Mouse (Mus musculus) intestine, postnatal 0 days (tissue): ENCODE results near the gene Cnga4. TPM values are rescaled to one million over a fixed set of nuclear protein-coding genes. Genes with fewer than 3 reads are reported as not detected.

Experiments used
- ATAC-seq: fragments of 200-750 bp; cut with Nextera tagmentation; 2 replicates; pipeline ENCODE4 v1.8.0; 2017; ENCODE audit warnings: mild to moderate bottlenecking, moderate TSS enrichment, moderate library complexity
- H3K27ac ChIP-seq: fragments of 300-500 bp; sonication (generic); 2 replicates; pipeline ENCODE4 v1.5.1; 2014; ENCODE audit warnings: mild to moderate bottlenecking, low read depth, low read length, moderate library complexity
- H3K27me3 ChIP-seq: fragments of 300-500 bp; sonication (generic); replicated peaks from 2 replicates; pipeline ENCODE4 v1.6.1; 2014; ENCODE audit warnings: low read length, mixed read lengths; ENCODE audit not compliant: control insufficient read depth, insufficient read depth
- H3K36me3 ChIP-seq: fragments of 300-500 bp; sonication (generic); 2 replicates; pipeline ENCODE4 v1.6.1; 2014; ENCODE audit warnings: mild to moderate bottlenecking, moderate library complexity; ENCODE audit not compliant: control insufficient read depth, insufficient read depth
- H3K4me1 ChIP-seq: fragments of 300-500 bp; sonication (generic); replicated peaks from 2 replicates; pipeline ENCODE4 v1.6.1; 2014; ENCODE audit warnings: antibody characterized with exemption, low read length, mixed read lengths; ENCODE audit not compliant: control insufficient read depth, insufficient read depth
- H3K4me2 ChIP-seq: fragments of 300-500 bp; sonication (generic); replicated peaks from 2 replicates; pipeline ENCODE4 v1.6.1; 2014; ENCODE audit warnings: low read depth, mild to moderate bottlenecking, moderate library complexity
- H3K4me3 ChIP-seq: fragments of 300-500 bp; sonication (generic); 2 replicates; pipeline ENCODE4 v1.5.1; 2014; ENCODE audit warnings: low read depth, low read length
- H3K9ac ChIP-seq: fragments of 300-500 bp; sonication (generic); 2 replicates; pipeline ENCODE4 v1.6.1; 2014; ENCODE audit warnings: mild to moderate bottlenecking, low read depth, low read length
- H3K9me3 ChIP-seq: fragments of 300-500 bp; sonication (generic); 2 replicates; pipeline ENCODE4 v1.6.1; 2016; ENCODE audit warnings: mixed run types; ENCODE audit not compliant: control insufficient read depth
- CTCF ChIP-seq: sonication (generic); IDR thresholded peaks from 2 replicates; pipeline ENCODE4 v1.5.1; 2016; ENCODE audit warnings: low read depth, mild to moderate bottlenecking, control low read depth, antibody characterized with exemption, moderate library complexity
- WGBS: fragments of 180-500 bp; shearing (Covaris S2); extraction: QIAGEN DNeasy Blood & Tissue Kit; methylation state at CpG from one replicate; pipeline ENCODE4 v1.1.7; 2014; 5-methylcytosine and 5-hydroxymethylcytosine counted together
- polyA plus RNA-seq: library from polyadenylated mRNA; unstranded; fragments of >200 nt; fragmentation: Nextera tagmentation; extraction: Ambion mirVana; gene quantifications from 2 replicates; pipeline ENCODE4 v1.2.1, GENCODE M21; 2015

Gene Cnga4
- polyA plus RNA-seq, 1 experiment from 2014 or later = not detected

DNA sequence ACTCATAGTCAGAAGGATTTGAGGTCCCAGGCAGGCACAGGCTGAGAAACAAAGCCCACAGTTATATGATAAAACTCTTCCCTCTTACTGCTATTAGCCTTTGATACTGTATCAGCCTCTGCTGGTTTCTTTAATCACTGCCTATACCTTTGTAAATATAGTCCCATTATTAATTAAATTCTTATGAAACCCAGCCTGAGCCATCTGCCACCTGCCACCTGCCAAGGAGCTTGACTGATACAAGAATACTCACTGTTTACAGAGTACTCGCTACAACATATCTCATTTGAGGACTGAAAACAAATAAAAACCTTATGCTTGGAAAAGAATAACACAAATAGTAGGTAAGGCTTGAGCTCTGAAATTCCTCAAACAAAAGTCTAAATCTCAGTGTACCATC lies 9.8 kb upstream of the Cnga4 start:
- 45% methylated on average over 1 of the region's 1 CpGs for WGBS
- no peak for TF ChIP-seq CTCF
- H3K36me3 ChIP-seq = peaks cover 5% of the 10 kb centered on the region

DNA sequence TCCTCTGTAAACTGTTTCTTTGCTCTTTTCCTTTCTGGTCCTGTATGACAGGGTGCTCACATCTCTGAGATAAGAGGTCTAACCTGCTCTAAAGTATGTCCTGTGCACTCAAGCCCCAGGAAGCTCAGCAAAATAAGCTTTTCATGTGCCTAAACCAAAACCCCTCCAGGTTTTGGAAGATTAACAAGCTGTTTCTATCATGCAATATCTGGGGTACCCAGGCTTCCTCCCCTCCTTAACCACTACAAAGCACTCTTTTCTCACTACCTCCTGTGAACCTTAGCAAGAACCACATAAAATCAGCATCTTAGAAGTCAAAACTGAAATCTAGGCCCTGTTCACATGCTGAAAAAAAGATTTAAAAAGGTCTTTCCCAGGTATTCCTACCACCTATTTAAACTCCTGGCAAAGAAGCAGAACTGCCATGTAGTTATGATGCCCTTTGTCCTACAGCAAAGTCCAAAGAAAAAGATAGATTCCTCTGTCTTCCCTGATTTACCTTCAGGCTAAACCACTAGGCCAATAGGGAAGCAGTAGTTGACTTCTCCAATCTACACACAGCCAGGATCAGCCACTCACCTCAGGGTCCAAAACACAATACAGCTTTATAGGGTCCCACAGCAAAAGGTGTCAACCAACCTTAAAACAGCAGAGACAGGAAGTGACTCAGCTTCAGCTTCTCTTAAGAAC lies 9.1 kb upstream of the Cnga4 start:
- Histone ChIP-seq H3K9ac (no peak overlapping the region), H3K27me3 (no peaks in the 10 kb centered on the region), H3K4me1 (no peaks in the 10 kb centered on the region; the same call in 1 of the 2 replicates), H3K36me3 (no peaks in the 10 kb centered on the region), H3K9me3 (no peaks in the 10 kb centered on the region), H3K4me3 (no peak overlapping the region), H3K4me2 (peak overlapping the region; percentile 37), H3K27ac (peak overlapping the region; percentile 88)
- peak; percentile 39 for ATAC-seq
- no peak for TF ChIP-seq CTCF

More for the DNA sequence above, 9.8 kb upstream of the Cnga4 start:
- Histone ChIP-seq H3K9ac (no peak overlapping the region), H3K4me3 (no peak overlapping the region), H3K27ac (peak overlapping the region; percentile 22), H3K4me1 (no peaks in the 10 kb centered on the region; the same call in 1 of the 2 replicates), H3K9me3 (no peaks in the 10 kb centered on the region), H3K4me2 (peak overlapping the region; percentile 37), H3K27me3 (no peaks in the 10 kb centered on the region)
- no peak for ATAC-seq

DNA sequence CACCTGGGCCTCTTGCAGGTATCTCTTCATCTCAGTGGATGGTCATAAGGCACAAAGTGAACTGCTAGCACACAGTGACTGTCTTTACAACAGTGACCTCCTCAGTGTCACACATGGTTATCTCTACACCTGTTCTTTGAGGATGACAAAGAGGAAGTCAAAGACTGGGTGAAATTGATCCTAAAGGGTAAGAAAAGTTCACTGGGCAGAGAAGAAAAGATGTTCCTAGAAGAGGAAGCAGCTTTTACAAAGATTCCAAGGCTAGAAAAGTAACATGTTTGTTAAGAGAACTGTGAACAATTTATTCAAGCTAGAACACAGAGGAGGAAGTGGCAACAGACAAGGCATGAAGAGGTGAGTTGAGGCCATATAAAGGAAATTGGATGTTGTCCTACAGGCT lies 8.2 kb upstream of the Cnga4 start:
- Histone ChIP-seq H3K9ac (no peak overlapping the region), H3K4me3 (no peak overlapping the region), H3K4me1 (no peaks in the 10 kb centered on the region; the same call in 1 of the 2 replicates), H3K27ac (peak overlapping the region; percentile 88), H3K9me3 (no peaks in the 10 kb centered on the region), H3K27me3 (no peaks in the 10 kb centered on the region), H3K4me2 (peak overlapping the region; percentile 37), H3K36me3 (no peaks in the 10 kb centered on the region)
- peak; percentile 3; the same call in 1 of the 2 replicates for ATAC-seq
- TF ChIP-seq CTCF = no peak

DNA sequence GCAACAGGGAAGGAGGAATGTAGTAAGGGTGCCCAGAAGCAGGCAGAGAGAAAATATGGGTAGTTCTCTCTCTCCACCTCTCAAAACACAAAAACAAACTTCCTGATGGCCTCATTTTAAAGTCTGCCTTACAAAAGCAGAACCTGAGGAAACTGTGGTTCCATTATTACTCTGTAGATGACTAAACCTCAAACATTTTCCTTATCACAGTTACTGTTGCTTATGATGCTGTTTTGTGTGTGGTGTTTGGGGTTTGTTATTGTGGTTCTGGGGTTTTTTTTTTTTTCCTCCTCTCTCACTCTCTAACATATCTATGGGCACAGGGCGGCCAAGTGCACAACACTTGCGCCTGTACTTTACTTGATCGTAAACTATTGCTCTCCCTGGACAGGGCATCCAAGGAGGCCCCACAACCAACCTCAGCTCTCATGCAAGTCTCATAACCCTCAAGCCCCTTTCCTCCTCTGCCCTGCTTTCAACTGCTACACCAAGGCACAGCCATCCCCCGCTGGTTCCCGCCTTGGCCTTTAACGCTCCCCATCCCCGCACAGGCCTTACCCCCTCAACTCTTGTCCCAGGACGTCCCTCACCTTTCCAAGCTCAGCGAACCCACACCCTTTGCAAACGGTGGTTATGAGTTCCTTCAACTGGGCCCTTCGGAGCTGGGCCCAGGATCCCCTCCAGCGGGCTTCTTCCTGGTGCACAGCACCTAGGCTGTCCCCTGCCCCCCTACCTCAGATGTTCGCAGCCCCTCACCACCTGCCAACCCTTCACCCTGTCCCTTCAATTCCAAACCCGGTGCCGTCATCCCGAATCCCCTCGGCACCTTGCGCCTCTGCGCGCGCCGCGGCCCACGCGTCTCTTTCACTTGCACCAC lies 5.1 kb upstream of the Cnga4 start:
- H3K9me3 ChIP-seq = no peaks in the 10 kb centered on the region
- no peaks in the 10 kb centered on the region for H3K27me3 ChIP-seq
- under 1% methylated on average over 25 of the region's 25 CpGs for WGBS
- H3K9ac ChIP-seq = peak overlapping the region; percentile 82
- H3K27ac ChIP-seq = peak overlapping the region; percentile 84
- H3K4me3 ChIP-seq = peak overlapping the region; percentile 91
- no peaks in the 10 kb centered on the region for H3K36me3 ChIP-seq
- no peak for TF ChIP-seq CTCF
- no peaks in the 10 kb centered on the region; the same call in 1 of the 2 replicates for H3K4me1 ChIP-seq
- peak overlapping the region; percentile 82 for H3K4me2 ChIP-seq
- no peak for ATAC-seq

DNA sequence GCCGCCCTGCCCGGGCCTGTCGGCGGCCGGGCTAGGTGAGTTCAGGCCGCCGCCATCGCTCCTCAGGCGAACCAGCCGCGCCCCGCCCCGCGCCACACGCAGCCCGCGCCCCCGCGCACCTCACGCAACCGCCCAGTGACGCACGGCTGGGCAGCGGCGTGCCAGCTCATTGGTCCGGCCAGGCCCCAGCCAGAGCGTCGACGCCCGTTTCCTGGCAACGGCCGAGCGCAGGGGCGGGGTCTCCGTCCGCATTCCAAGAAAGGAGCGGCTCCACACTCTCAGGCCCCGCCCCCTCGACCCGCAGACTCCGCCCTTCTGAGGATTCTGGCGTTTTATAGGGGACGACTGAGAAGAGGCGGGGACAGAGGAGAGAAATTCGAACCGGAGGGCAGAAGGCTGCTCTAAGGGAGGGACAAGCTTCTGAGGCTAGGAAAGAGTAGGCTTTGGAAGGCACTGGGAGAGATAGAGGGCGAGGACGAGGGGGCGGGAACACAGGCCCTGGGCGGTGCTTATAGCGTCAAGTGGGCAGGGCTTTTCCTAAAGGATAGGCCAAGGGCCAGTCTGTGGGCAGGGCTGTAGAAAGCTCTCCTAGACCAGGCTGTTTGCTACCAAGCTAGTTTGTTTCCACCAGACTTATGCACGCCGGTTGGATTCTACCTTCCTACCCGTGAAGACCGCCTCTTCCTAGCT lies 4.3 kb upstream of the Cnga4 start, which contains the start of gene Fam160a2:
Gene Fam160a2, minus strand, starts transcription at position 120 of the 690 bp plus-strand sequence.
- under 1% methylated on average over 55 of the region's 55 CpGs for WGBS
- Histone ChIP-seq H3K9me3 (no peaks in the 10 kb centered on the region), H3K9ac (peak within 1 kb of the TSS; percentile 82), H3K36me3 (no peaks in the 10 kb centered on the region), H3K27me3 (no peaks in the 10 kb centered on the region), H3K27ac (peak within 1 kb of the TSS; percentile 84), H3K4me3 (peak within 1 kb of the TSS; percentile 91), H3K4me1 (no peaks in the 10 kb centered on the region; the same call in 1 of the 2 replicates), H3K4me2 (peak within 1 kb of the TSS; percentile 82)
- peak; percentile 97 for ATAC-seq
- TF ChIP-seq CTCF = no peak

DNA sequence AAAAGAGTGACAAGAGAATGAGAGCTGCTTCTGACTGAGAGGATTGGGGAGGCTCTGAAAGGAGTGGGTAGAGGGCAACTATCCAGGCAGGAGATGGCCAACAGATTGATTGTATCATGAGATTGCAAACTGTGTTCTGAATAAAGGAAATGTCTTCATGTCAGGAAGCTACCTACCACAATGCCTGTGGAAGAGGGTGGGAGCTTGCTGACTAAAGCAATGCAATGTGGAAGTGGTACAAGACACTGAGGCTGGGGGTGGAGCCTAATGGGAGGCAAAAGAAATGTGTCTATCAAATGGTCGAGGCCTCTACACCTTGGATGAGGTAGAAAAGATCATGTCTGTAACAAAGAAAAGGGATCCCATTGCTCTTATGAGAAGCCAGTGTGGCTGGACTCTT lies 2.0 kb downstream of the Cnga4 start:
- Histone ChIP-seq H3K27ac (no peak overlapping the region), H3K27me3 (no peaks in the 10 kb centered on the region), H3K36me3 (no peaks in the 10 kb centered on the region), H3K4me1 (no peaks in the 10 kb centered on the region), H3K9ac (no peak overlapping the region), H3K4me2 (no peak overlapping the region), H3K9me3 (no peaks in the 10 kb centered on the region), H3K4me3 (no peak overlapping the region)
- no peak for ATAC-seq
- no peak for TF ChIP-seq CTCF
- 68% methylated on average over 1 of the region's 1 CpGs for WGBS
